Mouse (Mus musculus): ENCODE results near the gene Numa1. TPM values are rescaled to one million over a fixed set of nuclear protein-coding genes. Genes with fewer than 3 reads are reported as not detected.
"Not testable (repeated sequence)": the region's sequence is repeated elsewhere in the genome, so short reads cannot be mapped to it uniquely, and the experiment has no call there.

The Numa1 gene
- polyA plus RNA-seq, 1 experiment from 2014 or later: 66.3 TPM

DNA sequence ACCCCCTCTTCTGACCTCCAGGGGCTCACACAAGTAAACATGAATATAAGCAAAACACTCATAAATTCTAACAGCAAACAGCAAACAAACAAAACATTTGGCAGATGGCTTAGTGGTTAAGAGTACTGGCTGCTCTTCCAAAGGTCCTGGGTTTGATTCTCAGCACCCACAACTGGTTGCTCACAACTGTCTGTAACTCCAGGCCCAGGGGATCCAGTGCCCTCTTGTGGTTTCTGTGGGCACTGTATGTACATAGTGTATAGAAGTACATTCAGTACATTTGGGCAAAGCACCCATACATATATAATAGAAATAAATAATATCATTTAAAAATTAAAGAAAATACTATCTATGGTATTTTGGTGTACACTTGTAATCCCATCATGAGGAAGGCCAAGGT, 31.1 kb upstream of the Numa1 start:
- no peak for ATAC-seq (replicated peaks; ENCODE audit: low FRiP score)

DNA sequence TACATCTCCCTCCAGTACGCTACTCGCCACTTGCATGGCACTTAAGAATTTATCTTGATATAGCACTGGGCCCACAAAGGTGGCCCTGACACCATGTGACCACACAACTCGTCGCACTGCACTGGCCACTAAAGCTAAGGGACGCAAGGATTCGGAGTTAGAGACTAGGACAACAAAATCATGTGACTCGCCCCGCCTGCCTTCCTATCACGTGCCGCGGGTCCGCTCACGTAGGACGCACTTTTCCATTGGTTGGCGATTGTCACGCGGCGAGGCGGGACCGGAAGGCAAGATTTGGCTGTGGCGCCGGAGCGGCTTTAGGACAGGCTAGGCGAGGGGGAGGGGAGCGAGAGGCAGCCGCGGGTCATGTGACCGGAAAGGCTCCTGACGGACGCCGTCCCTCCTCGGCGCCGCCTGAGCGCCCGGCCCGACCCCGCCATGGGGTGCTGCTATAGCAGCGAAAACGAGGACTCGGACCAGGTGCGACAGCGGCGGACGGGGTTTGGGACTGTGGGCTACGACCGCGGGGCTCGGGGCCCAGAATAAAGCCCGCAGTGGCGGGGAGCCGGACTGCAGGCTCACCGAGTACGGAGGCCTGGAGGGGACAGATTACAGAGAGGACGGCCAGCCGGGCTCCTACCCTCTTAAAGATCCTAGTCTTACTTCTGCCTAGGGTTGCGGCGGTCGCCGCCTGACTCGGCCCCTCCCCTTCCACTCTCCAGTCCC, 28.2 kb upstream of the Numa1 start, which contains the start of gene Lamtor1:
Gene Lamtor1, plus strand, starts transcription at position 344 of the 726 bp plus-strand sequence.
- Histone ChIP-seq H3K4me1 (replicated peaks; ENCODE audit: control insufficient read depth, insufficient read depth, low read length) (peaks cover 13% of the 10 kb centered on the region), H3K4me3 (ENCODE audit: low read depth, low read length) (peak within 1 kb of the TSS; percentile 66), H3K4me2 (peak within 1 kb of the TSS; percentile 89), H3K9me3 (ENCODE audit: control insufficient read depth, low read length) (no peaks in the 10 kb centered on the region), H3K9ac (ENCODE audit: low read depth, low read length) (peak within 1 kb of the TSS; percentile 77), H3K27ac (ENCODE audit: low read depth, low read length) (peak within 1 kb of the TSS; percentile 87), H3K36me3 (ENCODE audit: control insufficient read depth, insufficient read depth, low read length) (peaks cover 13% of the 10 kb centered on the region; the same call in 1 of the 2 replicates), H3K27me3 (replicated peaks; ENCODE audit: control insufficient read depth, insufficient read depth, low read length) (no peaks in the 10 kb centered on the region)
- under 1% methylated on average over 61 of the region's 61 CpGs for WGBS
- ATAC-seq (replicated peaks; ENCODE audit: low FRiP score): peak; percentile 95
- peak; percentile 98 for DNase-seq (ENCODE audit: low spot score)

More for the DNA sequence above, 31.1 kb upstream of the Numa1 start:
- Histone ChIP-seq H3K36me3 (ENCODE audit: control insufficient read depth, insufficient read depth, low read length) (peaks cover 12% of the 10 kb centered on the region; the same call in 1 of the 2 replicates), H3K4me2 (no peak overlapping the region), H3K9ac (ENCODE audit: low read depth, low read length) (no peak overlapping the region), H3K9me3 (ENCODE audit: control insufficient read depth, low read length) (no peaks in the 10 kb centered on the region), H3K27ac (ENCODE audit: low read depth, low read length) (no peak overlapping the region), H3K4me3 (ENCODE audit: low read depth, low read length) (no peak overlapping the region), H3K27me3 (replicated peaks; ENCODE audit: control insufficient read depth, insufficient read depth, low read length) (no peaks in the 10 kb centered on the region), H3K4me1 (replicated peaks; ENCODE audit: control insufficient read depth, insufficient read depth, low read length) (peaks cover 10% of the 10 kb centered on the region)
- DNase-seq (ENCODE audit: low spot score): no peak

DNA sequence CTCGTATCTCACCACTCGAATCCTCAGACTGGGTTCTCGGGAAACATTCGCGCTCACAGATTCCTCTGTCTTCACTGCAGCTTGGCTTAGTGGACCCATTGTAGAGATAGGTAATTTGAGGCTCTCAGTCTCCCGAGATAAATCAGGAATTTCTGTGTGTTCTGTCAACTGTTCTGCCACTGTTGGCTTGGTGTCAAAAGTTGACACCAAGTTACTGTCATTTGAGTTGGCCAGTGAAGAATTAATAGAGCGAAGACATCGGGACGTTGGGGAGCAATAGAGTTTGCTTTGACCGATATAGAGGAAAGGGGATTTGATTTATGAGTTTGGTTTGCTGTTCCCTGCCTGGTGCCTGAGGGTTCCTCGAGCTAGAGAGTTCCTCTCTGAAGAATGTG, 27.6 kb upstream of the Numa1 start, which contains the start of gene Tomt:
Gene Tomt, minus strand, starts transcription at position 73 of the 395 bp plus-strand sequence.
- peaks cover 13% of the 10 kb centered on the region for H3K4me1 ChIP-seq (replicated peaks; ENCODE audit: control insufficient read depth, insufficient read depth, low read length)
- ATAC-seq (replicated peaks; ENCODE audit: low FRiP score): no peak
- 8% methylated on average over 11 of the region's 11 CpGs for WGBS

DNA sequence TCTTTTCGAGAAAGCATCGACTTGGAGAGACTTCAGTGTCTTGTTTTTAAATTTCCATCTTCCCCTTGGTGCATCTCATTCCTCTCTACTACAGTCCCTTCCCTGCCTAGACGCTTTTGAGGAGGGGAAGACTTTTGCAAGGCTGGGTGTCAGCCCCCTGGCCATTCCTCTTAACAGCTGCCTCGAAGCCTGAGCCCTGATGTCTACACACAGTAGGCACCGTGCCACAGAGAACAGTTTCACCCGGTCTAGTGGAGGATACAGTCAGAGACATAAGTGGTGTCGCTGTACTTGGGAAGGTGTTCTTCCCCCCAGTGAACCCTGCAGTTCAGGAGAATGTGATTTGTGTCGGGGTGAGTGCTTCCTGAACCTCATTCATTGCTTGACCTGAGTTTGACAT, 27.2 kb upstream of the Numa1 start:
- Histone ChIP-seq H3K4me2 (peak overlapping the region; percentile 89), H3K27me3 (replicated peaks; ENCODE audit: control insufficient read depth, insufficient read depth, low read length) (no peaks in the 10 kb centered on the region), H3K9ac (ENCODE audit: low read depth, low read length) (peak overlapping the region; percentile 77), H3K4me3 (ENCODE audit: low read depth, low read length) (peak overlapping the region; percentile 66), H3K36me3 (ENCODE audit: control insufficient read depth, insufficient read depth, low read length) (peaks cover 16% of the 10 kb centered on the region; the same call in 1 of the 2 replicates), H3K9me3 (ENCODE audit: control insufficient read depth, low read length) (no peaks in the 10 kb centered on the region), H3K27ac (ENCODE audit: low read depth, low read length) (peak overlapping the region; percentile 87), H3K4me1 (replicated peaks; ENCODE audit: control insufficient read depth, insufficient read depth, low read length) (peaks cover 13% of the 10 kb centered on the region)
- WGBS: 52% methylated on average over 8 of the region's 8 CpGs
- no peak for ATAC-seq (replicated peaks; ENCODE audit: low FRiP score)
- no peak for DNase-seq (ENCODE audit: low spot score)

More for the DNA sequence above, 27.6 kb upstream of the Numa1 start, which contains the start of gene Tomt:
- Histone ChIP-seq H3K4me2 (peak within 1 kb of the TSS; percentile 89), H3K27ac (ENCODE audit: low read depth, low read length) (peak within 1 kb of the TSS; percentile 87), H3K9me3 (ENCODE audit: control insufficient read depth, low read length) (no peaks in the 10 kb centered on the region), H3K36me3 (ENCODE audit: control insufficient read depth, insufficient read depth, low read length) (peaks cover 16% of the 10 kb centered on the region; the same call in 1 of the 2 replicates), H3K27me3 (replicated peaks; ENCODE audit: control insufficient read depth, insufficient read depth, low read length) (no peaks in the 10 kb centered on the region), H3K4me3 (ENCODE audit: low read depth, low read length) (peak within 1 kb of the TSS; percentile 66), H3K9ac (ENCODE audit: low read depth, low read length) (peak within 1 kb of the TSS; percentile 77)
- no peak for DNase-seq (ENCODE audit: low spot score)

DNA sequence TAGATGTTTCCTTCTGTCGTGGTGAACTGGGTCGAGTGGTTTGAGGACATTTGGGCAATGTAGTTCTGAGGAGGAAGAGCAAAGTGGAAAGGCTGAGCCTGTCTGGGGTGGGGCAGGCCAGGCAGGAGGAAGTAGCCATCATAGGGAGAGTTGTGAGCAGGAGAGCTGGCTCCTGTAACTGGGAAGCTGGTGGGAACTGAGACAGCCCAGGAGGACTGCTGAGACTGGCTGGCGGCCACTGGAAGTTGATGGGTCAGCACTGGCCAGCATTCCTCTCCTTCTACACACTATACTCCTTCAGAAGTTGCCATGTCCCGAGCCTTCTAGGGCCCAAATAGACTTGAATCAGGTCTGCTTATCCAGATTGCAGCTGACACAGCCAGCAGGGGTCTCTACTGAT, 25.5 kb upstream of the Numa1 start:
- ATAC-seq (replicated peaks; ENCODE audit: low FRiP score): no peak
- H3K36me3 ChIP-seq (ENCODE audit: control insufficient read depth, insufficient read depth, low read length): peaks cover 17% of the 10 kb centered on the region
- 57% methylated on average over 4 of the region's 4 CpGs for WGBS
- no peak overlapping the region for H3K4me3 ChIP-seq (ENCODE audit: low read depth, low read length)
- H3K4me1 ChIP-seq (replicated peaks; ENCODE audit: control insufficient read depth, insufficient read depth, low read length): peaks cover 13% of the 10 kb centered on the region
- H3K9ac ChIP-seq (ENCODE audit: low read depth, low read length): peak overlapping the region; percentile 1; the same call in 1 of the 2 replicates
- DNase-seq (ENCODE audit: low spot score): no peak
- peak overlapping the region; percentile 19; the same call in 1 of the 2 replicates for H3K4me2 ChIP-seq
- H3K27me3 ChIP-seq (replicated peaks; ENCODE audit: control insufficient read depth, insufficient read depth, low read length): no peaks in the 10 kb centered on the region
- no peaks in the 10 kb centered on the region for H3K9me3 ChIP-seq (ENCODE audit: control insufficient read depth, low read length)
- H3K27ac ChIP-seq (ENCODE audit: low read depth, low read length): no peak overlapping the region

DNA sequence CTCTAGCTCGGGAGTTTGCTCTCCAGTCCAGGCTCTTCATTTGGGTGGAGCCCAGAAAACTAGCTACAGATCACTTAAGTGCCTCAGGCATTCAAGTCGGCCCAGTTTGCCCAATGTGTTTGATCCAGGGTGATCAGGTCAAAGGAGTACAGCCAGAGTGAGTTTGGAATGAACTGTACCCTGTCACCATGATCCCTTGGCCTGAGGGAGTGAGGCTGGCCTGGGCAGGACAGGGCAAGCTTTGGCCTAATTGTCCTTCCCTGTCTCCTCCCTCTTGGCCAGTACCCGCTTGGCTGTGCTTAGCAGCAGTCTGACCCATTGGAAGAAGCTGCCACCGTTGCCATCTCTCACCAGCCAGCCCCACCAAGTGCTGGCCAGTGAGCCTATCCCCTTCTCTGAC, 23.8 kb upstream of the Numa1 start:
- no peak for DNase-seq (ENCODE audit: low spot score)
- Histone ChIP-seq H3K4me3 (ENCODE audit: low read depth, low read length) (no peak overlapping the region), H3K9me3 (ENCODE audit: control insufficient read depth, low read length) (no peaks in the 10 kb centered on the region), H3K27me3 (replicated peaks; ENCODE audit: control insufficient read depth, insufficient read depth, low read length) (no peaks in the 10 kb centered on the region), H3K27ac (ENCODE audit: low read depth, low read length) (no peak overlapping the region), H3K4me2 (no peak overlapping the region), H3K4me1 (replicated peaks; ENCODE audit: control insufficient read depth, insufficient read depth, low read length) (peaks cover 13% of the 10 kb centered on the region), H3K36me3 (ENCODE audit: control insufficient read depth, insufficient read depth, low read length) (peaks cover 17% of the 10 kb centered on the region), H3K9ac (ENCODE audit: low read depth, low read length) (no peak overlapping the region)
- ATAC-seq (replicated peaks; ENCODE audit: low FRiP score): no peak
- 84% methylated on average over 4 of the region's 4 CpGs for WGBS

DNA sequence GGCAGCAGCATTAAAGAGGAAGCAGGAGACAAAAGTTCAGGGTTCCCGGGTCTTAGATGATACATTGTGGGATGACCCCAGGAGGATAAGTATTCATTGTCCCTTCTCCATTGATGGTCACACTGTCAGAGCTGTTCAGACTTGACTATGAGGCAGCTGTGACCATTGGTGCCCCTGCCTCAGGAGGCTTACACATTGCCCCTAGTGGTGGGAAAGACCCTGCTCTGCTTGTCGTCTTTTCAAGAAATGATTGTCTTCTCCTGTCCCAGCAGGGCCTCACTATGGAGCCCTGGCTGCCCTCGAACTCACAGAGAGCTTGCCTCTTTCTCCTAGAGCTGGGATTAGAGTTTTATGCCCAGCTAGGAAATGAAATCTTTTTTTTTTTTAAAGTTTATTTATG, 21.9 kb upstream of the Numa1 start:
- H3K4me2 ChIP-seq: no peak overlapping the region
- H3K27me3 ChIP-seq (replicated peaks; ENCODE audit: control insufficient read depth, insufficient read depth, low read length): no peaks in the 10 kb centered on the region
- H3K4me3 ChIP-seq (ENCODE audit: low read depth, low read length): no peak overlapping the region
- 75% methylated on average over 3 of the region's 3 CpGs for WGBS
- no peak for DNase-seq (ENCODE audit: low spot score)
- H3K4me1 ChIP-seq (replicated peaks; ENCODE audit: control insufficient read depth, insufficient read depth, low read length): peaks cover 7% of the 10 kb centered on the region
- no peak overlapping the region for H3K9ac ChIP-seq (ENCODE audit: low read depth, low read length)
- peaks cover 17% of the 10 kb centered on the region for H3K36me3 ChIP-seq (ENCODE audit: control insufficient read depth, insufficient read depth, low read length)
- H3K9me3 ChIP-seq (ENCODE audit: control insufficient read depth, low read length): no peaks in the 10 kb centered on the region
- H3K27ac ChIP-seq (ENCODE audit: low read depth, low read length): no peak overlapping the region
- no peak for ATAC-seq (replicated peaks; ENCODE audit: low FRiP score)

DNA sequence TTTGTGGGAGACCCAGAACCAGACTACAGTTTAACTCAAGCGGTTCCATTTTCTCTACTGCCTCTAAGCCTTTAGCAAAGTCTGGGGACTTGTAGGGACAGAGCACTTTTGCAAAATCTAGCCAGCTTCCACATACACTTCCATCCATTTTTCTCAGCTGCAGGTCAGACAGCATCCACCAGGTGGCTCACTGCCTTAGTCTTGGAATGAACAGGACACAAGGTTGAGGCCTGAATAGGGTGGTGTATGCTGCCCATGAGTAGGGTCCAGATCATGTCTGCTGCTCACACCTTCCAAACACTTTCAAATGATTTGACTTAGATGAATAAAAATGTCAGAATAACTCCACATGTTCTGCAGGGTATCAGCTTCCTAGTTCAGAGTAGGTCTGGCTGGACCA, 15.8 kb upstream of the Numa1 start:
- peak; percentile 71 for ATAC-seq (replicated peaks; ENCODE audit: low FRiP score)
- Histone ChIP-seq H3K27me3 (replicated peaks; ENCODE audit: control insufficient read depth, insufficient read depth, low read length) (no peaks in the 10 kb centered on the region), H3K9ac (ENCODE audit: low read depth, low read length) (no peak overlapping the region), H3K4me2 (no peak overlapping the region), H3K4me3 (ENCODE audit: low read depth, low read length) (no peak overlapping the region), H3K27ac (ENCODE audit: low read depth, low read length) (no peak overlapping the region), H3K36me3 (ENCODE audit: control insufficient read depth, insufficient read depth, low read length) (peaks cover 3% of the 10 kb centered on the region; the same call in 1 of the 2 replicates), H3K9me3 (ENCODE audit: control insufficient read depth, low read length) (no peaks in the 10 kb centered on the region), H3K4me1 (replicated peaks; ENCODE audit: control insufficient read depth, insufficient read depth, low read length) (no peaks in the 10 kb centered on the region)
- DNase-seq (ENCODE audit: low spot score): peak; percentile 54
- 10% methylated on average over 1 of the region's 1 CpGs for WGBS

DNA sequence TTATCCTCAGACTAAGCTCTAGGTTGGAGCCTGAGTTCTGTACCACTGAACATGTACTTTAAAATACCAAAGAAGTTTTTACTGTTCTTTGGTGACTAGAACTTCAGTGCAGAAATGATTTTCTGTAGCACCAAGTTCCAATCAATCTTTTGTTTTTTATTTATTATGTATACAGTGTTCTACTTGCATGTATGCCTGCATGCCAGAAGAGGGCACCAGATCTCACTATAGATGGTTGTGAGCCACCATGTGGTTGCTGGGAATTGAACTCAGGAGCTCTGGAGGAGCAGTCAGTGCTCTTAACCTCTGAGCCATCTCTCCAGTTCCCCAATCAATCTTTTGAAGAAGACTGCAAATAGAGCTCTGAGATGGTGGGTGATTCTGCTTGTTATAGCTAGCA, 8.0 kb upstream of the Numa1 start:
- H3K9ac ChIP-seq (ENCODE audit: low read depth, low read length); H3K4me2 ChIP-seq; DNase-seq (ENCODE audit: low spot score); H3K27ac ChIP-seq (ENCODE audit: low read depth, low read length); H3K4me1 ChIP-seq (replicated peaks; ENCODE audit: control insufficient read depth, insufficient read depth, low read length); H3K4me3 ChIP-seq (ENCODE audit: low read depth, low read length); H3K36me3 ChIP-seq (ENCODE audit: control insufficient read depth, insufficient read depth, low read length); H3K9me3 ChIP-seq (ENCODE audit: control insufficient read depth, low read length); ATAC-seq (replicated peaks; ENCODE audit: low FRiP score); H3K27me3 ChIP-seq (replicated peaks; ENCODE audit: control insufficient read depth, insufficient read depth, low read length): not testable (repeated sequence)
